Mouse (Mus musculus): Measurements from ENCODE around the gene Aip.

GRCm38 (mm10) chr19:4151488-4151860, 25.8 kb upstream of the Aip start:
- TF ChIP-seq CTCF (IDR thresholded peaks at IDR 0.05; ENCODE audit: low read depth) (no peak), EP300 (optimal IDR thresholded peaks at IDR 0.05) (no peak)

All from stomach, postnatal 0 days (tissue).